Comparison of ENCODE assay signal across 9 mouse cellular contexts in the genomic region with DNA sequence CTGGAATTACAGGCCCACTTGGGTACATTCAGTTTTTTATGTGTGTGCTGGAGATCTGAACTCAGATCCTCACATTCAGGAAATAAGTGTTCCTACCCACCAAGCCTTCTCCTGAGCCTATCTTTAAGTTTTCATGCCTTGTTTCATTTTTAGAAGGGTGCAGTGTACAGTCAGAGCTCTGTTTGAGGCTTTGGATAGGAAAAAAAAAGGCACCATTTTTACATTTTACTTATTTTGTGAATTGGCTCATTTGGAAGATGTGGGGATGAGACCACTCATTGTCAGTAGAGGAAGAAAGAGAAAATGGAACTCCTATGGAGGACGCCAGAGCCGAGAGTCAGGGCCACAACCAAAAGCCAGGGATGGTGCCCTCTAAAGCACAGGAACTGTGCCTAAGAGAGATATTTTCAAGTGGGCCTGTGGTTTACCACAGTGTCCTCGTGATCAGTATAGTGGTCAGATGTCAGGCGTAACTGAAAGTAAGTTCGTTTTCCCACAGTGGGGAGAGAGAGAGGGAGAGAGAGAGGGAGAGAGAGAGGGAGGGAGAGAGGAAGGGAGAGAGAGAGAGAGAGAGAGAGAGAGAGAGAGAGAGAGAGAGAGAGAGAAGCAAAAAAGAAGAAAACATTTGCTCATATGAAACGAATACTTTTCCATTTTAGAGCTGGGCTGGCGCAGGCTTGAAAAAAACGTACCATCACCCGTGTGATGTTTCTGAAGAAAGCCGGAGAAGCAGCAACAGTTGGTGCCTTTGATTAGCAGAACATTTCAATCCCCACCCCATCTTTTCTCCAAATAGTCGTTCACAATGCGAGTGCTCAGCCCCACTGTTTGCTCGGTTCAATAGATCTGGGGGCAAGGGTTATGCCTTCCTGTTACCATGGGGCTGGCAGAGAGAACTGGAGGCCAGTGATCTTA.
DNase-seq lines count a peak whose midpoint lies in the region; ATAC-seq and TF ChIP-seq lines count a peak whose summit lies in the region.
"Had no signal": no experiment of that assay in that cellular context is flagged by ENCODE, and none has a peak within 500 bp of the region (broad histone marks: within the 10 kb centered on the region; RNA-seq: fewer than 3 reads in every experiment).

No protein-coding gene starts in this region.

- DNase-seq in adrenal gland, postnatal 36 days, result peak; percentile 18 to 40
- no peak for DNase-seq in adrenal gland, postnatal 10 days
- no peak for DNase-seq in stomach, postnatal 0 days (ENCODE audit: low spot score)
- DNase-seq in thymus, postnatal 4 days, result peak; percentile 48
- DNase-seq in urinary bladder, postnatal 36 days (ENCODE audit: low spot score in 2 of 2), result no peak
- no peak for DNase-seq in cerebellum, adult 9-10 months

- H3K9me3 ChIP-seq in stomach, embryonic 16.5 days (replicated peaks; ENCODE audit: control insufficient read depth, low read length), result no peaks in the 10 kb centered on the region
- no peaks in the 10 kb centered on the region for H3K9me3 ChIP-seq in stomach, postnatal 0 days (ENCODE audit: control insufficient read depth, low read length)
- H3K9me3 ChIP-seq: neural tube, embryonic 13.5 days had no signal

- no peak for ATAC-seq in stomach, embryonic 16.5 days (ENCODE audit: insufficient read depth, low FRiP score)
- no peak for ATAC-seq in stomach, postnatal 0 days (ENCODE audit: low FRiP score, low TSS enrichment)
- peak; percentile 95 for ATAC-seq in megakaryocyte-erythroid progenitor cell, adult 5-6 weeks (replicated peaks; ENCODE audit: low FRiP score, low TSS enrichment, poor library complexity, severe bottlenecking)

- H3K27ac ChIP-seq in stomach, embryonic 16.5 days (ENCODE audit: low read length), result no peak overlapping the region
- H3K27ac ChIP-seq in stomach, postnatal 0 days (replicated peaks), result no peak overlapping the region

- peaks cover 20% of the 10 kb centered on the region for H3K4me1 ChIP-seq in stomach, embryonic 16.5 days (ENCODE audit: control insufficient read depth, insufficient read depth, low read length)
- H3K4me1 ChIP-seq in stomach, postnatal 0 days (replicated peaks; ENCODE audit: control insufficient read depth, insufficient read depth), result 0 out of 2 replicates have a peak, but pooled peaks cover 2% of the 10 kb centered on the region

- WGBS in stomach, embryonic 16.5 days, result 57% methylated on average over 13 of the region's 13 CpGs
- 57% methylated on average over 13 of the region's 13 CpGs for WGBS in stomach, postnatal 0 days

- no peak overlapping the region for H3K4me3 ChIP-seq in stomach, embryonic 16.5 days (replicated peaks; ENCODE audit: low read length)
- no peak overlapping the region for H3K4me3 ChIP-seq in stomach, postnatal 0 days (ENCODE audit: low read depth, low read length)
- H3K4me3 ChIP-seq: neural tube, embryonic 13.5 days had no signal

- no peaks in the 10 kb centered on the region for H3K27me3 ChIP-seq in stomach, embryonic 16.5 days (ENCODE audit: control insufficient read depth, insufficient read depth, low read length)
- no peaks in the 10 kb centered on the region for H3K27me3 ChIP-seq in stomach, postnatal 0 days (ENCODE audit: control insufficient read depth, insufficient read depth, low read length)
- H3K27me3 ChIP-seq: neural tube, embryonic 13.5 days had no signal

- H3K9ac ChIP-seq in stomach, embryonic 16.5 days (ENCODE audit: low read length), result no peak overlapping the region
- no peak overlapping the region for H3K9ac ChIP-seq in stomach, postnatal 0 days (ENCODE audit: low read length)
- H3K9ac ChIP-seq: neural tube, embryonic 13.5 days had no signal

- TF ChIP-seq CTCF in stomach, postnatal 0 days (IDR thresholded peaks at IDR 0.05; ENCODE audit: low read depth), result no peak

- no peaks in the 10 kb centered on the region for H3K36me3 ChIP-seq in stomach, embryonic 16.5 days (ENCODE audit: control insufficient read depth, insufficient read depth, low read length)
- H3K36me3 ChIP-seq in stomach, postnatal 0 days (ENCODE audit: control insufficient read depth, insufficient read depth, low read length), result no peaks in the 10 kb centered on the region
- H3K36me3 ChIP-seq: neural tube, embryonic 13.5 days had no signal

- 0 out of 2 replicates have a peak overlapping the region, but pooled peaks have one; percentile 14 for H3K4me2 ChIP-seq in stomach, embryonic 16.5 days (ENCODE audit: low read depth, low read length)
- H3K4me2 ChIP-seq in stomach, postnatal 0 days (replicated peaks; ENCODE audit: low read depth), result no peak overlapping the region
- H3K4me2 ChIP-seq: neural tube, embryonic 13.5 days had no signal

- TF ChIP-seq EP300 in stomach, postnatal 0 days (optimal IDR thresholded peaks at IDR 0.05), result no peak

Comparison
In these comparisons a context has a peak if more than half of its experiments do, and no peak if none do; other contexts are left out.
1. DNase-seq: peak in adrenal gland, postnatal 36 days (2 of 2) and thymus, postnatal 4 days (single experiment); none in adrenal gland, postnatal 10 days (single experiment), stomach, postnatal 0 days (single experiment), urinary bladder, postnatal 36 days (0 of 2) and cerebellum, adult 9-10 months (single experiment).